Mouse (Mus musculus): Measurements from ENCODE around the gene Ces2f. TPM values are rescaled to one million over a fixed set of nuclear protein-coding genes. Genes with fewer than 3 reads are reported as not detected.

Ces2f gene
- polyA plus RNA-seq (2017; shearing (Covaris generic)) = under 1 TPM in 1 of 2 experiments, not detected in 1; 0.16 TPM

GRCm38 (mm10) chr8:104947056-104947455 lies at the start of gene Ces2f:
TSS of gene Ces2f (plus strand) at chr8:104947356.

GRCm38 (mm10) chr8:104925972-104926596 lies 21.1 kb upstream of the Ces2f start, which contains the start of gene Ces2e:
TSS of gene Ces2e (plus strand) at chr8:104926260.

GRCm38 (mm10) chr8:104961537-104961961 lies 14.4 kb downstream of the Ces2f start, which contains the start of gene Ces2g:
TSS of gene Ces2g (plus strand) at chr8:104961718.

GRCm38 (mm10) chr8:105000586-105000985 lies 53.4 kb downstream of the Ces2f start, which contains the start of gene Ces2h:
TSS of gene Ces2h (plus strand) at chr8:105000853.

Other genes starting within 250 kb of the Ces2f start
- gene Ces2a, start 213.4 kb upstream of the Ces2f start, polyA plus RNA-seq (2017; shearing (Covaris generic)) = under 1 TPM; 0.59 to 0.65 TPM
- not detected for gene Ces2b, start 115.8 kb upstream of the Ces2f start, polyA plus RNA-seq (2017; shearing (Covaris generic))
- 10 to 100 TPM; 14.5 to 37.2 TPM for gene Ces2c, start 100.3 kb upstream of the Ces2f start, polyA plus RNA-seq (2017; shearing (Covaris generic))
- gene Ces2e, start 21.1 kb upstream of the Ces2f start, polyA plus RNA-seq (2017; shearing (Covaris generic)) = not detected
- 1 to 10 TPM in 1 of 2 experiments, not detected in 1; 1.6 TPM for gene Ces2g, start 14.4 kb downstream of the Ces2f start, polyA plus RNA-seq (2017; shearing (Covaris generic))
- not detected for gene Ces2h, start 53.5 kb downstream of the Ces2f start, polyA plus RNA-seq (2017; shearing (Covaris generic))
- gene Ces3a, start 101.2 kb downstream of the Ces2f start, polyA plus RNA-seq (2017; shearing (Covaris generic)) = under 1 TPM in 1 of 2 experiments, not detected in 1; 0.36 TPM
- under 1 TPM; 0.12 to 0.49 TPM for gene Ces3b, start 136.4 kb downstream of the Ces2f start, polyA plus RNA-seq (2017; shearing (Covaris generic))
- gene Ces4a, start 184.4 kb downstream of the Ces2f start, polyA plus RNA-seq (2017; shearing (Covaris generic)) = 1 to 10 TPM in 1 of 2 experiments, under 1 TPM in 1; 0.31 to 1.2 TPM
- 100 to 1,000 TPM; 106 to 136 TPM for gene Cbfb, start 223.3 kb downstream of the Ces2f start, polyA plus RNA-seq (2017; shearing (Covaris generic))